Mouse (Mus musculus) right cerebral cortex, postnatal 25 days (tissue): ENCODE results near the gene Coro2a.
"Not testable (repeated sequence)": the region's sequence is repeated elsewhere in the genome, so short reads cannot be mapped to it uniquely, and the experiment has no call there.

Experiments
- DNase-seq: peaks from one replicate; pipeline ENCODE4 v3.0.0; 2022

The Coro2a gene

GRCm38 (mm10) chr4:46601844-46602423, at the start of gene Coro2a:
TSS of gene Coro2a (minus strand) at chr4:46602202.
- peak; percentile 90 for DNase-seq

GRCm38 (mm10) chr4:46650086-46650753, 48.2 kb upstream of the Coro2a start, which contains the start of gene Tbc1d2:
TSS of gene Tbc1d2 (minus strand) at chr4:46650209.
- DNase-seq = peak; percentile 95

- DNase-seq = no peak
Measured at GRCm38 (mm10) chr4:46649161-46649560, 47.2 kb upstream of the Coro2a start.

GRCm38 (mm10) chr4:46643676-46644112, 41.7 kb upstream of the Coro2a start:
- no peak for DNase-seq

GRCm38 (mm10) chr4:46642924-46643675, 41.1 kb upstream of the Coro2a start:
- DNase-seq = no peak

GRCm38 (mm10) chr4:46641283-46641682, 39.3 kb upstream of the Coro2a start:
- no peak for DNase-seq

GRCm38 (mm10) chr4:46639866-46640265, 37.9 kb upstream of the Coro2a start:
- no peak for DNase-seq

- not testable (repeated sequence) for DNase-seq
Measured at GRCm38 (mm10) chr4:46637250-46637649, 35.2 kb upstream of the Coro2a start.

- no peak for DNase-seq
Measured at GRCm38 (mm10) chr4:46635702-46636430, 33.9 kb upstream of the Coro2a start.

GRCm38 (mm10) chr4:46634881-46635280, 32.9 kb upstream of the Coro2a start:
- DNase-seq = no peak

- not testable (repeated sequence) for DNase-seq
Measured at GRCm38 (mm10) chr4:46633565-46633964, 31.6 kb upstream of the Coro2a start.

- no peak for DNase-seq
Measured at GRCm38 (mm10) chr4:46632465-46632864, 30.5 kb upstream of the Coro2a start.

GRCm38 (mm10) chr4:46630390-46630789, 28.4 kb upstream of the Coro2a start:
- no peak for DNase-seq

GRCm38 (mm10) chr4:46628873-46629272, 26.9 kb upstream of the Coro2a start:
- no peak for DNase-seq

GRCm38 (mm10) chr4:46628081-46628480, 26.1 kb upstream of the Coro2a start:
- no peak for DNase-seq

- DNase-seq = no peak
Measured at GRCm38 (mm10) chr4:46625101-46625500, 23.1 kb upstream of the Coro2a start.

GRCm38 (mm10) chr4:46623007-46623406, 21.0 kb upstream of the Coro2a start:
- DNase-seq = no peak

- no peak for DNase-seq
Measured at GRCm38 (mm10) chr4:46620946-46621345, 18.9 kb upstream of the Coro2a start.

- no peak for DNase-seq
Measured at GRCm38 (mm10) chr4:46620330-46620729, 18.3 kb upstream of the Coro2a start.

GRCm38 (mm10) chr4:46618196-46618817, 16.3 kb upstream of the Coro2a start:
- no peak for DNase-seq

- no peak for DNase-seq
Measured at GRCm38 (mm10) chr4:46617408-46617807, 15.4 kb upstream of the Coro2a start.

- no peak for DNase-seq
Measured at GRCm38 (mm10) chr4:46614641-46615040, 12.6 kb upstream of the Coro2a start.

- DNase-seq = no peak
Measured at GRCm38 (mm10) chr4:46613618-46614017, 11.6 kb upstream of the Coro2a start.
